Mouse (Mus musculus): ENCODE data around the gene Ccr9. TPM values are rescaled to one million over a fixed set of nuclear protein-coding genes. Genes with fewer than 3 reads are reported as not detected.
"Not testable (repeated sequence)": the region's sequence is repeated elsewhere in the genome, so short reads cannot be mapped to it uniquely, and the experiment has no call there.

Gene Ccr9
- polyA plus RNA-seq, 1 experiment from 2014 or later = 0.14 TPM

DNA sequence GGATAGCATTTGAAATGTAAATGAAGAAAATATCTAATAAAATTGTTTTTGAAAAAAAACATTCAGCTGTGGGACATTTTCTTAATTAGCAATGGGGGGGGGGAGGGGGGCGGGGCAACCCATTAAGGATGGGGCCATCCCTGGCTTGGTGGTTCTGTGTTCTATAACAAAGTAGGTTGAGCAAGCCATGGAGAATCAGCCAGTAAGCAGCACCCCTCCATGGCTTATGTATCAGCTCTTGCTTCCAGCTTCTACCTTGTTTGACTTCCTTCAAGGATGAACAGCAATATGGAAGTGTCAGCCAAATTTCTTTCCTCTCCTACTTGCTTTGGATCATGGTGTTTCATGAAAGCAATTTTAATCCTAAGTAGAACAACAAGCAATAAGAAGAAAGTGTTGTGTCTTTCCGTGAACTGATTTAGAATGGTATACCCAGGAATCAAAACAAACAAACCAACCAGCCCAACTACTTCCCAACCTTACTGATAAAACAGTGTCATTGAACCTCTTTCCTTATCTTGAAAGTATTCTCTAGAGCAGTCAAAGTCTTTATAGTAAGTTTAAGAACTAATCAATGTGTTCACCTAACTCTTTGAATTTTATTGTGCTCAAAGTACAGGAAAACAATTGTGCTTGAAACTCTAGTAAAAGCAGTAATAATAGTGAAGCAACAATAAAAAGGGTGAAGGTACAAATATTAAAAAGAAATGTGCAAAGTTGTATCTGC, 28.3 kb upstream of the Ccr9 start:
- no peak overlapping the region for H3K4me2 ChIP-seq (ENCODE audit: low read depth, low read length)
- no peak for ATAC-seq (replicated peaks; ENCODE audit: insufficient number of reproducible peaks, low FRiP score, low TSS enrichment, low read depth)
- no peak overlapping the region for H3K9ac ChIP-seq (replicated peaks; ENCODE audit: low read length)
- H3K27ac ChIP-seq (replicated peaks; ENCODE audit: low read depth, low read length) = no peak overlapping the region
- H3K36me3 ChIP-seq (replicated peaks; ENCODE audit: control insufficient read depth, insufficient read depth, low read depth, low read length) = no peaks in the 10 kb centered on the region
- no peak for DNase-seq (ENCODE audit: low spot score)
- no peak overlapping the region for H3K4me3 ChIP-seq (ENCODE audit: low read depth, low read length)
- no peaks in the 10 kb centered on the region for H3K27me3 ChIP-seq (ENCODE audit: control insufficient read depth, insufficient read depth, low read length)
- H3K4me1 ChIP-seq (ENCODE audit: control insufficient read depth, insufficient read depth, low read length) = no peaks in the 10 kb centered on the region
- 91% methylated on average over 2 of the region's 2 CpGs for WGBS
- H3K9me3 ChIP-seq (replicated peaks; ENCODE audit: control insufficient read depth, low read length) = no peaks in the 10 kb centered on the region

DNA sequence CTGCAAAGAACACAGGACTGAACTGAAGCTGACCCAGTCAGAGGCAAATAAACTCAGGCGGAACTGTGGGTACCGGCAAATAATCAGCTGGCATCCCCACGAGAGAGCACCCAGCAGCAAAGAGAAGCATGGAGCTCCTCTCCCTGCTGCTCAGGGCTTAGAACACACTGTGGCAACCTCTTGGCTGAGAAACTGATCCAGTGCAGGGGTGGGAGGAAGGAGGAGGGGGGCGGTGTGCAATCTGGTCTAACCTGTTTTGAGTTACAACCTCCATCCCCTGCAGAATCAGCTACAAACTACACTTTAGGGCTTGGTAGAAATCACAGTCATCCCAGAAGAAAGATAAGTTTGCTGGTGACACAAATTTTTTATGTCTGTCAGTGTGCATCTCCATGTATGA, 26.9 kb upstream of the Ccr9 start:
- WGBS = 32% methylated on average over 4 of the region's 4 CpGs
- no peak overlapping the region for H3K4me3 ChIP-seq (ENCODE audit: low read depth, low read length)
- H3K4me2 ChIP-seq (ENCODE audit: low read depth, low read length) = no peak overlapping the region
- H3K27me3 ChIP-seq (ENCODE audit: control insufficient read depth, insufficient read depth, low read length) = no peaks in the 10 kb centered on the region
- no peak overlapping the region for H3K9ac ChIP-seq (replicated peaks; ENCODE audit: low read length)
- no peak overlapping the region for H3K27ac ChIP-seq (replicated peaks; ENCODE audit: low read depth, low read length)
- no peaks in the 10 kb centered on the region for H3K9me3 ChIP-seq (replicated peaks; ENCODE audit: control insufficient read depth, low read length)
- DNase-seq (ENCODE audit: low spot score) (peak; percentile 26), ATAC-seq (replicated peaks; ENCODE audit: insufficient number of reproducible peaks, low FRiP score, low TSS enrichment, low read depth) (no peak)
- H3K4me1 ChIP-seq (ENCODE audit: control insufficient read depth, insufficient read depth, low read length) = no peaks in the 10 kb centered on the region
- no peaks in the 10 kb centered on the region for H3K36me3 ChIP-seq (replicated peaks; ENCODE audit: control insufficient read depth, insufficient read depth, low read depth, low read length)

DNA sequence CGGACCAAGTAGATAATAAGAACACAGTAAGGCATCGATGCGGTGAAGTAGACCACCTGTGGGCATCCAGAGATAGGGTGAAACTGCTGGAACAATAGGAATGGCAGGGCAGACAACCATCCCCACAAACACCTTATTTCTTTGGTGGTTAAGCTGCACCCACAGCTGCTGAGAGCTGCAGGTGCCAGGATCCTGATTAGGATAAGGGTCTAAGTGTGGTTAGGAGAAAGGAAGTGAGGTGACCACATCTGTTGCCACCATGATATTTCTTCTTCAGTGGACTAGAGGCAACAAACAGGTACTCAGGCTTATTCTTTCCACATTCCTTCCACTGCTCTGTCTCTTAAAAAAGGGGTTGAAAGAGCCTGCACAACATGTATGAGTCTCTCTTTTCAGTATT, 20.8 kb upstream of the Ccr9 start:
- Histone ChIP-seq H3K4me2 (ENCODE audit: low read depth, low read length) (no peak overlapping the region), H3K4me1 (ENCODE audit: control insufficient read depth, insufficient read depth, low read length) (no peaks in the 10 kb centered on the region), H3K27me3 (ENCODE audit: control insufficient read depth, insufficient read depth, low read length) (no peaks in the 10 kb centered on the region), H3K4me3 (ENCODE audit: low read depth, low read length) (no peak overlapping the region), H3K9me3 (replicated peaks; ENCODE audit: control insufficient read depth, low read length) (no peaks in the 10 kb centered on the region), H3K9ac (replicated peaks; ENCODE audit: low read length) (no peak overlapping the region), H3K36me3 (replicated peaks; ENCODE audit: control insufficient read depth, insufficient read depth, low read depth, low read length) (no peaks in the 10 kb centered on the region), H3K27ac (replicated peaks; ENCODE audit: low read depth, low read length) (no peak overlapping the region)
- no peak for DNase-seq (ENCODE audit: low spot score)
- no peak for ATAC-seq (replicated peaks; ENCODE audit: insufficient number of reproducible peaks, low FRiP score, low TSS enrichment, low read depth)
- 88% methylated on average over 3 of the region's 3 CpGs for WGBS

DNA sequence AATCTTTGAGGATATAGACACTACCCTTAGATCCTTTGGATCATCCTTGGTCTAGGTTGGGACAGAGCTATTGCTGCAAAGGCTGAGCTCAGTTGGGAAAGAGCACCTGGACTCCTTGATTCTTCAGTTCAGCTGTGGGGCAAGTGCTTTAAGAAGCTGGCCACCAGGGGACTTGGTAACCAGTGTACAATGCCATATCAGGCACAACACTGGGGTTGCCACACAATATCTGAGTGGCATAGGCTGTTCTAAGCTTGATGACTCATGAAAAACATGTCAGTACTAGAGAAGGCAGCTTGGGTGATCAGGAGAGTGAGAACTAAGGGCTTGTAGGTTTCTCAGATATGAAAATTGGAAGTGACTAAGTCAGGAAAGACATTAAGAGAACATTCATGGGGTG, 19.3 kb upstream of the Ccr9 start:
- no peak overlapping the region for H3K4me3 ChIP-seq (ENCODE audit: low read depth, low read length)
- DNase-seq (ENCODE audit: low spot score) = no peak
- no peak for ATAC-seq (replicated peaks; ENCODE audit: insufficient number of reproducible peaks, low FRiP score, low TSS enrichment, low read depth)

GRCm38 (mm10) chr9:123659986-123660676, 18.1 kb upstream of the Ccr9 start:
- not testable (repeated sequence) for H3K27me3 ChIP-seq (ENCODE audit: control insufficient read depth, insufficient read depth, low read length); H3K27ac ChIP-seq (replicated peaks; ENCODE audit: low read depth, low read length); H3K4me2 ChIP-seq (ENCODE audit: low read depth, low read length); H3K4me1 ChIP-seq (ENCODE audit: control insufficient read depth, insufficient read depth, low read length); H3K4me3 ChIP-seq (ENCODE audit: low read depth, low read length); H3K9ac ChIP-seq (replicated peaks; ENCODE audit: low read length); H3K36me3 ChIP-seq (replicated peaks; ENCODE audit: control insufficient read depth, insufficient read depth, low read depth, low read length); DNase-seq (ENCODE audit: low spot score); ATAC-seq (replicated peaks; ENCODE audit: insufficient number of reproducible peaks, low FRiP score, low TSS enrichment, low read depth); H3K9me3 ChIP-seq (replicated peaks; ENCODE audit: control insufficient read depth, low read length)
- 83% methylated on average over 16 of the region's 18 CpGs for WGBS

More for the DNA sequence above, 19.3 kb upstream of the Ccr9 start:
- Histone ChIP-seq H3K4me1 (ENCODE audit: control insufficient read depth, insufficient read depth, low read length) (no peaks in the 10 kb centered on the region), H3K27ac (replicated peaks; ENCODE audit: low read depth, low read length) (no peak overlapping the region), H3K27me3 (ENCODE audit: control insufficient read depth, insufficient read depth, low read length) (no peaks in the 10 kb centered on the region), H3K4me2 (ENCODE audit: low read depth, low read length) (no peak overlapping the region), H3K9me3 (replicated peaks; ENCODE audit: control insufficient read depth, low read length) (no peaks in the 10 kb centered on the region), H3K9ac (replicated peaks; ENCODE audit: low read length) (no peak overlapping the region), H3K36me3 (replicated peaks; ENCODE audit: control insufficient read depth, insufficient read depth, low read depth, low read length) (no peaks in the 10 kb centered on the region)

DNA sequence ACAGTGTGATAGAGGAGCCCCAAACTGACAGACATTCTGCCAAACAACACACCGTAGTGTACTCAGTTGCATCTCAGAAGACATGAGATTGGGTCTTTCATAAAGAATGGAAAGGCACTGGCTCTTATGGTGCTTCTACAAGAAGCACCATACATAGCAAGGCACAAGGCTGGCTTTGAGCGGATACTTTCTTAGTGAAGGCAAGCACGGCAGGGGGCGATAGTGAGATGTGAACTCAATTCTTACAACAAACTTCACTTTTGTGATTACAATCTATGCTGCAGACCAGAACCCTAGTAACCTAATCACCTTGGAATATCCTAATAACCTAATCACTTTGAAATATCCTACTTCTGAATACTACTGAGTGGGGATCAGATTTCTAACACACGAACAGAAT, 12.6 kb upstream of the Ccr9 start:
- Histone ChIP-seq H3K27me3 (ENCODE audit: control insufficient read depth, insufficient read depth, low read length) (no peaks in the 10 kb centered on the region), H3K4me2 (ENCODE audit: low read depth, low read length) (no peak overlapping the region), H3K36me3 (replicated peaks; ENCODE audit: control insufficient read depth, insufficient read depth, low read depth, low read length) (no peaks in the 10 kb centered on the region), H3K4me1 (ENCODE audit: control insufficient read depth, insufficient read depth, low read length) (no peaks in the 10 kb centered on the region), H3K9ac (replicated peaks; ENCODE audit: low read length) (no peak overlapping the region), H3K27ac (replicated peaks; ENCODE audit: low read depth, low read length) (no peak overlapping the region), H3K4me3 (ENCODE audit: low read depth, low read length) (no peak overlapping the region), H3K9me3 (replicated peaks; ENCODE audit: control insufficient read depth, low read length) (no peaks in the 10 kb centered on the region)
- 52% methylated on average over 5 of the region's 5 CpGs for WGBS
- ATAC-seq (replicated peaks; ENCODE audit: insufficient number of reproducible peaks, low FRiP score, low TSS enrichment, low read depth) (no peak), DNase-seq (ENCODE audit: low spot score) (peak; percentile 67)

DNA sequence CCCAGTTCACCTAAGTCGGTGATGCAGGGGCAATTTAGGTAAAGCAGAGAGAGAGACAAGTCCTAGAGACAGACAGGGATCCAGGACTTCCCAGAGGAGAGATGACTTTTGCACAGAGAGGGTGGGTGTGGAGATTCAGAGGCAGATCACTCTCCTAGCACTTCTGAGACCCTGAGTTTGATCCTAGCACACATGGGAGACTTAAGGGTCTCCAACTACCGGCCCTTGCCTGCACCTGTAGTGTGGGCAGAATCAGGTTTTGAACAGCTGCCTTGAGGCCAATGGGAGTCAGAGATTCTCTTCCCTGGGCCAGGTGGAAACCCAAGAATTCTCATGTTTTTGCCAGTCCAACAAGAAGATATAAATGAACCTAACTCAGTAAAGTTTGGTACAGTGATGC, 959 bp downstream of the Ccr9 start:
- H3K27ac ChIP-seq (replicated peaks; ENCODE audit: low read depth, low read length) = no peak overlapping the region
- H3K36me3 ChIP-seq (replicated peaks; ENCODE audit: control insufficient read depth, insufficient read depth, low read depth, low read length) = no peaks in the 10 kb centered on the region
- DNase-seq (ENCODE audit: low spot score) = peak; percentile 6
- ATAC-seq (replicated peaks; ENCODE audit: insufficient number of reproducible peaks, low FRiP score, low TSS enrichment, low read depth) = no peak
- WGBS = 35% methylated on average over 2 of the region's 2 CpGs
- no peak overlapping the region; the same call in 1 of the 2 replicates for H3K4me2 ChIP-seq (ENCODE audit: low read depth, low read length)
- H3K9me3 ChIP-seq (replicated peaks; ENCODE audit: control insufficient read depth, low read length) = no peaks in the 10 kb centered on the region
- H3K4me3 ChIP-seq (ENCODE audit: low read depth, low read length) = peak overlapping the region; percentile 37; the same call in 1 of the 2 replicates
- H3K4me1 ChIP-seq (ENCODE audit: control insufficient read depth, insufficient read depth, low read length) = 0 out of 2 replicates have a peak, but pooled peaks cover 3% of the 10 kb centered on the region
- H3K9ac ChIP-seq (replicated peaks; ENCODE audit: low read length) = no peak overlapping the region
- peaks cover 22% of the 10 kb centered on the region for H3K27me3 ChIP-seq (ENCODE audit: control insufficient read depth, insufficient read depth, low read length)

DNA sequence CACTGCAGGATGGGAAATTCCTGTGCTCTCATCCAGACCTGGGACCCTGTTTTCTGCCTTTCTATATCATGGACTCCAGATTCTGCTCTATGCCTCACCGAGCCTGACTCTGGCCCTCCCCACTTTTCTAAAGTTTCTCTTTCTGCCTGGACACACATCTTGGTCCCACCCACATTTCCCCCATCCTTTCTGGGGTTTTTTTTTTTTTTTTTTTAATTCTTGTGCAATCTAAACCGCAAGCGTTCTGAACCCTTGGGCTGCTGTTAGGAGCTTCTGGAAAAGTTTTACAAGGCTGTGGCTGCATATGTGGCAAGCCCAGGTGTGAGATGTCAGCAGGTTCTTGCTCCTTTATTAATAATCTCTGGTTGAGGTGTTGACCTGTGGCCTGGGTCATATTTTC, 5.5 kb downstream of the Ccr9 start:
- no peak for DNase-seq (ENCODE audit: low spot score)
- 68% methylated on average over 3 of the region's 3 CpGs for WGBS
- no peak for ATAC-seq (replicated peaks; ENCODE audit: insufficient number of reproducible peaks, low FRiP score, low TSS enrichment, low read depth)

More for the DNA sequence above, 5.5 kb downstream of the Ccr9 start:
- H3K4me3 ChIP-seq (ENCODE audit: low read depth, low read length) = no peak overlapping the region
- H3K36me3 ChIP-seq (replicated peaks; ENCODE audit: control insufficient read depth, insufficient read depth, low read depth, low read length) = no peaks in the 10 kb centered on the region
- no peak overlapping the region for H3K9ac ChIP-seq (replicated peaks; ENCODE audit: low read length)
- H3K4me2 ChIP-seq (ENCODE audit: low read depth, low read length) = no peak overlapping the region
- H3K4me1 ChIP-seq (ENCODE audit: control insufficient read depth, insufficient read depth, low read length) = 0 out of 2 replicates have a peak, but pooled peaks cover 2% of the 10 kb centered on the region
- H3K27ac ChIP-seq (replicated peaks; ENCODE audit: low read depth, low read length) = no peak overlapping the region
- no peaks in the 10 kb centered on the region for H3K9me3 ChIP-seq (replicated peaks; ENCODE audit: control insufficient read depth, low read length)
- H3K27me3 ChIP-seq (ENCODE audit: control insufficient read depth, insufficient read depth, low read length) = peaks cover 7% of the 10 kb centered on the region

Measured in embryonic facial prominence, embryonic 11.5 days (tissue).